Mouse (Mus musculus): ENCODE data around the gene Uba7. TPM values are rescaled to one million over a fixed set of nuclear protein-coding genes. Genes with fewer than 3 reads are reported as not detected.

Uba7 gene
- not detected in 2 replicates for polyA plus RNA-seq (2012; ENCODE audit: insufficient read depth, insufficient read length, low replicate concordance, missing spikeins)

DNA sequence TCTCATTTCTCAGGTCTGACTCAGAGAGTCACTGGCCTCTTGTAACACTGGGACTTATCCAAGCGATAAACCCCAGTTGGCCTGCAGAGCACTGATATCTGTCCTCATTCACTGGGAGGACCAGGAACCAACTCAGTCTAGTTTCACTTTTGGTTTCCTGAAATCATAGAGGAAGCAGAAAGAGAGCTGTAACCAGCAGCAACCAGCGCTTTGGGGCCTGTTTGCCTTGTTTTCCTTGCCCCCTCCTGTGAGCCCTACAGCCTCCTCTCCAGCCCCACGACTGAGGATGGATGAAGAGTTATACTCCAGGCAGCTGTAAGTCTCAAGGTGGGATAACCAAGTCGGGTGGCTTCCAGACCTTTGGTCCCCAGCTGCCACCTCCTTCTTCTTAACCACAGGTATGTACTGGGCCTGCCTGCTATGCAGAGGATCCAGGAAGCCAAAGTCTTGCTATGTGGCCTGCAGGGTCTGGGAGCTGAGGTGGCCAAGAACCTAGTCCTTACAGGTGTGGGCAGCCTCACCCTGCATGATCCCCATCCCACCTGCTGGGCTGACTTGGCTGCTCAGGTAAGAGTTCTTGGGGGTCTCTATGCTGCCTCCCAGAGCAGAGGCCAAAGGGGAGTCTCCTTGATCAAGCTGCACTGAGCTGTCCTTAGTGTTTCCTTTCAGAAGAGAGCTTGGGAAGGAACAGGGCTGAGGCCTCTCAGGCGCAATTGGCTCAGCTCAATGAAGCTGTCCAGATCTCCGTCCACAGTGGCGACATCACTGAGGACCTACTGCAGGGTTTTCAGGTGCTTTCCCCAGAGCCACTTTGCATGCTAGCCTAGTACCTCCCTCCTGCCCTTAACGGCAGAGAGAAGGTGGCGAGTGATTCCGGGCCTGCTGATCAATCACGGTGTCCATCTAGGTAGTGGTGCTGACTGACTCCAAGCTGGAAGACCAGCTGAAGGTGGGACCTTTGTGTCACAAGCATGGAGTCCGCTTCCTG is at the start of gene Uba7:
Gene Uba7, plus strand, starts transcription at position 107 of the 988 bp plus-strand sequence.
- Histone ChIP-seq H3K4me3 (ENCODE audit: insufficient read depth, low read depth, low read length) (peak within 1 kb of the TSS; percentile 6; the same call in 1 of the 2 replicates), H3K4me1 (ENCODE audit: control insufficient read depth, insufficient read depth, low read length) (0 out of 2 replicates have a peak, but pooled peaks cover 6% of the 10 kb centered on the region), H3K27ac (ENCODE audit: insufficient read depth, low read depth, low read length) (no peak within 1 kb of the TSS)
- 80% methylated on average over 12 of the region's 12 CpGs for WGBS
- TF ChIP-seq POLR2A (IDR thresholded peaks at IDR 0.05; ENCODE audit: insufficient read depth, low read depth, low read length) (no peak), CTCF (IDR thresholded peaks at IDR 0.05; ENCODE audit: insufficient read depth, low read depth, low read length) (no peak)

- WGBS: 29% methylated on average over 9 of the region's 9 CpGs
- no peak overlapping the region for H3K4me3 ChIP-seq (ENCODE audit: insufficient read depth, low read depth, low read length)
- peak overlapping the region; percentile 46; the same call in 1 of the 2 replicates for H3K27ac ChIP-seq (ENCODE audit: insufficient read depth, low read depth, low read length)
- TF ChIP-seq CTCF (IDR thresholded peaks at IDR 0.05; ENCODE audit: insufficient read depth, low read depth, low read length) (no peak), POLR2A (IDR thresholded peaks at IDR 0.05; ENCODE audit: insufficient read depth, low read depth, low read length) (no peak)
- H3K4me1 ChIP-seq (ENCODE audit: control insufficient read depth, insufficient read depth, low read length): peaks cover 61% of the 10 kb centered on the region
Measured at GRCm38 (mm10) chr9:107926920-107927420, 48.3 kb upstream of the Uba7 start.

DNA sequence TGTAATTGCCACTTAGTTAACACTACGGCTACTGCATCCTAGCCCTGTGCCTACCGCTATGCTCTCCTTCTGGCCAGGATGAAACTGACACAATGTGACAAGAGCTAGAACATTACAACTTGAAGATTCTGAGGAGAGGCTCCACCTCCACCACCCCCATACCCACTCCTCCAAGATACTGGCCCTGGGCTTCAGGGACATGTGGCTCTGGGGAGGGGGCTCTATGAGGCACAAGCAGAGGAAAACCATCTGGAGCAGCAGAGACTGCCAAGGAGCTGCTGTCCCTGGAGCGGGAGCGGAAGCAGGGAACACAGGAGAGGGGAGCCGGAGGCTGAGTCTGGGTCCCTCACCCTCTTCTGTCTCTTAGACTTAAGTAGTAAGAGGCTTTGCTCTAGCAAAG is 47.6 kb upstream of the Uba7 start:
- no peak for TF ChIP-seq POLR2A (IDR thresholded peaks at IDR 0.05; ENCODE audit: insufficient read depth, low read depth, low read length)
- no peak for TF ChIP-seq CTCF (IDR thresholded peaks at IDR 0.05; ENCODE audit: insufficient read depth, low read depth, low read length)
- H3K4me3 ChIP-seq (ENCODE audit: insufficient read depth, low read depth, low read length): no peak overlapping the region
- 49% methylated on average over 5 of the region's 5 CpGs for WGBS
- H3K4me1 ChIP-seq (ENCODE audit: control insufficient read depth, insufficient read depth, low read length): peaks cover 66% of the 10 kb centered on the region
- H3K27ac ChIP-seq (ENCODE audit: insufficient read depth, low read depth, low read length): 0 out of 2 replicates have a peak overlapping the region, but pooled peaks have one; percentile 46

DNA sequence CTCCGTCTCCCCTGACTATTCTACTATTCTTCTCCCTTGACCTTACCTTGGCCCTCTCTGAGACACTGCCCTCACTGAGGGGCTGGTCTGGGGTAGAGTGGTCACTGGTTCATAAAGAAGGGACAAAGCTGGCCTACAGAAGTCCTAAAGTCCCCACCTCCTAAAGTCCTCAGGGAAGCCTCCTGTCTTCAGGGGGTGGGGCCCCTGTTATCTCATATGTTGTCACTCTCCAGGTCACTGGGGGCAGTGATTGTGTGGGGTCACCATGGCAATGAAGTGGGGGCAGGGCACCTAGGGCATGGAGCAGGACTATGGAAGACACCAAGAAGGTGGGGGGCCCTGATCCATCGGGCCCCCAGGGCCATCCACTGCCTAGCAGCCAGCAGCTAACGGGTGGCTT is 47.1 kb upstream of the Uba7 start, which contains the start of gene Actl11:
Gene Actl11, plus strand, starts transcription at position 301 of the 400 bp plus-strand sequence.
- WGBS: 88% methylated on average over 3 of the region's 3 CpGs
- Histone ChIP-seq H3K4me3 (ENCODE audit: insufficient read depth, low read depth, low read length) (no peak within 1 kb of the TSS), H3K27ac (ENCODE audit: insufficient read depth, low read depth, low read length) (0 out of 2 replicates have a peak within 1 kb of the TSS, but pooled peaks have one; percentile 46), H3K4me1 (ENCODE audit: control insufficient read depth, insufficient read depth, low read length) (peaks cover 63% of the 10 kb centered on the region)
- TF ChIP-seq POLR2A (IDR thresholded peaks at IDR 0.05; ENCODE audit: insufficient read depth, low read depth, low read length) (no peak), CTCF (IDR thresholded peaks at IDR 0.05; ENCODE audit: insufficient read depth, low read depth, low read length) (no peak)

DNA sequence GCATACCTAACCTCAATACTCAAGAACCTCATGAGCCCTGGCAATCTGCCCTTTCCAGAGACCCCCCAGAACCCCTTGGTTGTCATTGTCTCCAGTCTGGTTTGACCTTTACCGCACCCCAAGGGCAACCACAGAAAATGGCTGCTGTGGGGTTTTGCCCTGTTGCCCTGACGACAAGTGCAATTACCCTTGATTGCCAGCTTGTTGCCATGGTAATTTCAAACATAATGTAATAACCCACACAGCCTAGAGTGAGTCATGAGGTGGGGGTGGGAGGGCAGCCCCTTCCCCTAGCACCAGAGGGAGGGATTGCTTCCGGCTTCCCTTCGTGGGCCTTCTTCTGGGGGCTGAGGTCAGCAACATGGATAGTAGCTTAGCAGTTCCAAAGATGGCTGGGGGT is 43.1 kb upstream of the Uba7 start:
- WGBS: 38% methylated on average over 4 of the region's 4 CpGs
- TF ChIP-seq CTCF (IDR thresholded peaks at IDR 0.05; ENCODE audit: insufficient read depth, low read depth, low read length) (no peak), POLR2A (IDR thresholded peaks at IDR 0.05; ENCODE audit: insufficient read depth, low read depth, low read length) (no peak)

DNA sequence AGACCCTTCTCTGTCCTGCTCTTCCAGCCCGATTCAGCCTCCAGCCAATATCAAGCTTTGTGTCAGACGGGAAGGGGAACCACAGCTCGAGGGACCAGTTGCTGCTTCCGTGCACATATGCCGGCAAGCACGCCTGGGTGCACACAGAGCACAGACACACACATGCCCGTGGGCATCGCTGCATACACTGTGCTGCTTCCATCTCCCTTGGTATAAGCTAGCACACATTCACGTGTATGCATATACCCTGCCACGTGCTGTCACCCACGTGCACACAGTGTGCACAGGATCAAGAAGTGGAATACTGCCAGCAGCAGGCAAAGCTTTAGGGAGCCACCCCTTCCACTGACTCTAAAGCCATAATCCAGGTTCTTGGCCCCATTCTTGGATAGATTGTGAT is 41.2 kb upstream of the Uba7 start:
- Histone ChIP-seq H3K27ac (ENCODE audit: insufficient read depth, low read depth, low read length) (0 out of 2 replicates have a peak overlapping the region, but pooled peaks have one; percentile 3), H3K4me1 (ENCODE audit: control insufficient read depth, insufficient read depth, low read length) (peaks cover 41% of the 10 kb centered on the region), H3K4me3 (ENCODE audit: insufficient read depth, low read depth, low read length) (no peak overlapping the region)
- TF ChIP-seq CTCF (IDR thresholded peaks at IDR 0.05; ENCODE audit: insufficient read depth, low read depth, low read length) (no peak), POLR2A (IDR thresholded peaks at IDR 0.05; ENCODE audit: insufficient read depth, low read depth, low read length) (no peak)
- 56% methylated on average over 11 of the region's 11 CpGs for WGBS

More for the DNA sequence above, 43.1 kb upstream of the Uba7 start:
- H3K27ac ChIP-seq (ENCODE audit: insufficient read depth, low read depth, low read length): peak overlapping the region; percentile 11
- no peak overlapping the region for H3K4me3 ChIP-seq (ENCODE audit: insufficient read depth, low read depth, low read length)
- peaks cover 42% of the 10 kb centered on the region for H3K4me1 ChIP-seq (ENCODE audit: control insufficient read depth, insufficient read depth, low read length)

DNA sequence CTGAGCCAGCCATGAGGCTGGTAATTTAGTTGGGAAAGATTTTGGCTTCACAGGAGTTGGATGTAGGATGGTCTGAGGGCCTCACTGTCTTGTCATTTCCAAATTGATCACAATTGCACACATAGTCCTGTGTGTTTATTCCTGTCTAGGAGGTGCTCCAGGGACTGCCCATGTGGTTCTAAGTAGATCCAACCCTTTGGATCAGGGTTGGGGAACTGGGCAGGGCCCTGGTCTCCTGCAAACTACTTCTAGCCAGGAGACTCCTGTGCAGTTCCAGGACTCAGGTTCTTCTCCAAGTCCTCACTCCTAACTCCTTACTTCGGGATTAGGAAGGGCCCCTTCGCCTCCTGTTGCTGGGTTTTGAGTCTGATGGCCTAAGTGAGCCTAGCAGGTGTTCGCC is 39.9 kb upstream of the Uba7 start, which contains the start of gene Camkv:
Gene Camkv, plus strand, starts transcription at position 301 of the 400 bp plus-strand sequence.
- 13% methylated on average over 3 of the region's 3 CpGs for WGBS
- TF ChIP-seq CTCF (IDR thresholded peaks at IDR 0.05; ENCODE audit: insufficient read depth, low read depth, low read length) (no peak), POLR2A (IDR thresholded peaks at IDR 0.05; ENCODE audit: insufficient read depth, low read depth, low read length) (no peak)
- H3K27ac ChIP-seq (ENCODE audit: insufficient read depth, low read depth, low read length): peak within 1 kb of the TSS; percentile 79
- peak within 1 kb of the TSS; percentile 81 for H3K4me3 ChIP-seq (ENCODE audit: insufficient read depth, low read depth, low read length)
- peaks cover 49% of the 10 kb centered on the region for H3K4me1 ChIP-seq (ENCODE audit: control insufficient read depth, insufficient read depth, low read length)

DNA sequence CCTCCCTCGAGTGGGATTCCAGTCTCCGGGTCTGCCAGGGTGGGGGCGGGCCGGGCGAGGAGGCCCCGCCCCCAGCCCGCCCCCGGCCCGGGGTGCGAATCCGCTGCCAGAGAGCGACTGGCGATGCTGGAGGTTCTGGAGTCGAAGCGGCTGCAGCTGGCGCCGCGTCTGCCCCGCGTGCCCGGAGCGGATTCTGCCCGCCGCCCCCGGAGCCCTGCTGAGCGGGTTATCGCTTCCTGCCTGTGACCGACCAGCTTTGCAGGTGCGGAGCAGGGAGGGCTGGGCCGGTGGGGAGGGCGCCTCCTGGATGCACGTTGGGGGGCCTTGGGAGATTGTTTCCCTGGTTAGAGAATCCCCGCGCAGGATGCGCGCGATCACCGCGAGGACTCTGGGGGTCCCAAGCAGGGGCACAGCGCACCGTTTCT is 39.5 kb upstream of the Uba7 start:
- WGBS: under 1% methylated on average over 41 of the region's 41 CpGs
- H3K27ac ChIP-seq (ENCODE audit: insufficient read depth, low read depth, low read length): peak overlapping the region; percentile 79
- H3K4me3 ChIP-seq (ENCODE audit: insufficient read depth, low read depth, low read length): peak overlapping the region; percentile 81
- H3K4me1 ChIP-seq (ENCODE audit: control insufficient read depth, insufficient read depth, low read length): peaks cover 51% of the 10 kb centered on the region
- TF ChIP-seq CTCF (IDR thresholded peaks at IDR 0.05; ENCODE audit: insufficient read depth, low read depth, low read length): no peak
- 0 out of 2 replicates have a peak, but pooled peaks have one; percentile 27 for TF ChIP-seq POLR2A (IDR thresholded peaks at IDR 0.05; ENCODE audit: insufficient read depth, low read depth, low read length)

Measured in olfactory bulb, adult 2 months (tissue).